Mouse (Mus musculus) brain, embryonic 14.5 days (tissue): ENCODE measurements around the gene Pdzd2.

Experiments used
- CTCF ChIP-seq: fragments of 200-500 bp; IDR thresholded peaks from 2 replicates; pipeline ENCODE4 v1.5.1; 2012; ENCODE audit warnings: inconsistent platforms, mild to moderate bottlenecking, moderate library complexity, borderline replicate concordance; ENCODE audit not compliant: insufficient read depth, insufficient read length; ENCODE audit errors: extremely low read depth
- POLR2A ChIP-seq: fragments of 200-500 bp; IDR thresholded peaks from 2 replicates; pipeline ENCODE4 v1.6.1; 2012; ENCODE audit warnings: mild to moderate bottlenecking, inconsistent platforms, borderline replicate concordance; ENCODE audit not compliant: poor library complexity, insufficient read depth, insufficient read length, severe bottlenecking; ENCODE audit errors: extremely low read depth

DNA sequence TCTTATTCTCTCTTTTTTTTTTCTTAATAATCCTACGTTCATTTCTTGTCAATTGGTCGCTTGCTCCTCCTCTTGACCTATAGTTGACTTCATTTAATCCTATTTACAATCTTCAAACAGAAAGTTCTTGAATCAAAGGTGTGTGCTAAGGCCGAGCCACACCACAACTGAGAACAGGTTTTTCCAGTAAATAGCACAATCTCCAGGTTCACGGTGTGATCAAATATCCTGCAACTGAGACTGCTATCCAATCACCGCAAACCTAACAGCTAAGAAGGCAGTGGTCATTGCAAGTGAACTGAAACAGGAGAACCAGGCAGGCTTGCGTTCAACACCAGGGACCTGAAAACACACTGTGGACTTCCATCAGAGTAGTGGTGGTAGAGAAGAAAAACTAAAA, 313.4 kb downstream of the Pdzd2 start:
- TF ChIP-seq POLR2A, result no peak
- no peak for TF ChIP-seq CTCF
